Mouse (Mus musculus) megakaryocyte-erythroid progenitor cell, adult 5-6 weeks (primary cell): ENCODE results near the gene Trmu. TPM values are rescaled to one million over a fixed set of nuclear protein-coding genes. Genes with fewer than 3 reads are reported as not detected.

Experiments used
- total RNA-seq, 2 experiments: library from RNA; stranded (forward) in 1 of 2; stranded (reverse) in 1 of 2; fragments of 200-1000, 215-1000 nt in 1 of 2; fragments of >200 nt in 1 of 2; fragmentation: Nextera tagmentation in 1 of 2; gene quantifications; 2 replicates each; pipeline ENCODE4 v1.2.3; 2014 to 2017

The Trmu gene
- total RNA-seq, 2 experiments from 2014 or later, result 49.8 to 76.0 TPM

Other genes starting within 250 kb of the Trmu start
- gene Ppara, start 144.3 kb upstream of the Trmu start, total RNA-seq (2014; fragmentation: Nextera tagmentation), result not detected in 2 replicates
- gene Ppara, start 144.3 kb upstream of the Trmu start, total RNA-seq (2017), result not detected in 2 replicates
- gene Cdpf1, start 67.6 kb upstream of the Trmu start, total RNA-seq (2014; fragmentation: Nextera tagmentation), result 36.1 and 43.8 TPM in 2 replicates
- 13.9 and 29.1 TPM in 2 replicates for gene Cdpf1, start 67.6 kb upstream of the Trmu start, total RNA-seq (2017)
- 0.04 and 0.35 TPM in 2 replicates for gene Pkdrej, start 57.6 kb upstream of the Trmu start, total RNA-seq (2014; fragmentation: Nextera tagmentation)
- gene Pkdrej, start 57.6 kb upstream of the Trmu start, total RNA-seq (2017), result 0.33 TPM in 1 of 2 replicates, not detected in the other
- 3.3 and 5.3 TPM in 2 replicates for gene Ttc38, start 47.0 kb upstream of the Trmu start, total RNA-seq (2014; fragmentation: Nextera tagmentation)
- 2.2 and 2.5 TPM in 2 replicates for gene Ttc38, start 47.0 kb upstream of the Trmu start, total RNA-seq (2017)
- gene Gtse1, start 19.6 kb upstream of the Trmu start, total RNA-seq (2014; fragmentation: Nextera tagmentation), result 20.8 and 23.9 TPM in 2 replicates
- 10.9 and 23.2 TPM in 2 replicates for gene Gtse1, start 19.6 kb upstream of the Trmu start, total RNA-seq (2017)
- 3.8 and 7.5 TPM in 2 replicates for gene Celsr1, start 154.5 kb downstream of the Trmu start, total RNA-seq (2014; fragmentation: Nextera tagmentation)
- gene Celsr1, start 154.5 kb downstream of the Trmu start, total RNA-seq (2017), result 1.3 and 9.0 TPM in 2 replicates
- gene Gramd4, start 178.4 kb downstream of the Trmu start, total RNA-seq (2014; fragmentation: Nextera tagmentation), result 24.9 and 41.8 TPM in 2 replicates
- gene Gramd4, start 178.4 kb downstream of the Trmu start, total RNA-seq (2017), result 35.8 and 52.4 TPM in 2 replicates